8 mouse cellular contexts compared by ENCODE assay signal in the genomic region with DNA sequence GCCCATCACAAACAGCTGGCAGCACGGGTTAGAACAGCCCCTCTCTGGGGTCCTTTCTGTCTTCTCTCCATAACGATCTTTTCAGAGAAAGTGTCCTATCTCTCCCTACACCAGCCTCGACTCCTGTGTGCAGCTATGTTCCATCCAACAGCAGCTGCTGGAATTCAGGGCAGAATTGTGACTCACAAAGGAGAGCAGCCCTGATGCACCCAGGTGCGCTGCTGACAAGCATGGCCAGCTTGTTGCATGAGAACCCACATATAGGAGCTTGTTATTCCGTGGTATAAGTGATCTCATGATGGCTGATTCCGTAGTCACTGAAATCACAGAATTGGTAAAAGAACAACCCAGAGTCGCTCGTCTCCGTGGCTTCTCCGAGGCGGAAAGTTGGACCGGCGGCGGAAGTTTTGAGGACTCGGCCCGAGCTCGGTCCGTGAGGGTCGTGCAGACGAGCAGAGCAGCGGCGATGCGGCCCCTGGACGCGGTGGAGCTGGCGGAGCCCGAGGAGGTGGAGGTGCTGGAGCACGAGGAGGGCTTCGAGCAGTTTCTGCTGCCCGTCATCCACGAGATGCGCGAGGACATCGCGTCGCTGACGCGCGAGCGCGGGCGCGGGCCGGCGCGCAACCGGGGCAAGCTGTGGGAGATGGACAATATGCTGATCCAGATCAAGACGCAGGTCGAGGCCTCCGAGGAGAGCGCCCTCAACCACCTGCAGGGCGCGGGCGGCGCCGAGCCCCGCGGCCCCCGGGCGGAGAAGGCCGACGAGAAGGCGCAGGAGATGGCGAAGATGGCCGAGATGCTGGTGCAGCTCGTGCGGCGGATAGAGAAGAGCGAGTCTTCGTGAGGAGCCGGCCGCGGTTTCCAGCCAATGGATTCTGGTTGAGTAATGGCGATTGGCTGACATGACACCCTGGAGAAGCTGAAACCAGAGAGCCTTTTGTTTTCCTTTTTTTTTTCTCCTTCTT. TPM values are rescaled to one million over a fixed set of nuclear protein-coding genes. Genes with fewer than 3 reads are reported as not detected.
DNase-seq lines count a peak whose midpoint lies in the region; ATAC-seq and TF ChIP-seq lines count a peak whose summit lies in the region.
"Not testable (repeated sequence)": the region's sequence is repeated elsewhere in the genome, so short reads cannot be mapped to it uniquely, and the experiment has no call there.
"Had no signal": no experiment of that assay in that cellular context is flagged by ENCODE, and none has a peak within 500 bp of the region (broad histone marks: within the 10 kb centered on the region; RNA-seq: fewer than 3 reads in every experiment).

No protein-coding gene starts in this region.

- H3K4me3 ChIP-seq in cerebellum, adult 2 months (replicated peaks; ENCODE audit: insufficient read depth, low read depth, low read length), result not testable (repeated sequence)
- H3K4me3 ChIP-seq in heart, embryonic 14.5 days (ENCODE audit: control insufficient read depth in 1 of 2, insufficient read depth in 1 of 2, low read depth in 1 of 2, low read length in 2 of 2), result peak overlapping the region; percentile 37 to 40
- H3K4me3 ChIP-seq in intestine, embryonic 15.5 days (replicated peaks), result peak overlapping the region; percentile 36
- H3K4me3 ChIP-seq in limb, embryonic 11.5 days (ENCODE audit: low read depth, low read length), result peak overlapping the region; percentile 28

- 2% methylated on average over 74 of the region's 74 CpGs for WGBS in cerebellum, adult 2 months
- WGBS in heart, embryonic 14.5 days, result 3% methylated on average over 70 of the region's 74 CpGs
- 3% methylated on average over 74 of the region's 74 CpGs for WGBS in intestine, embryonic 15.5 days
- WGBS in limb, embryonic 11.5 days, result 4% methylated on average over 74 of the region's 74 CpGs

- TF ChIP-seq CTCF in cerebellum, adult 2 months (IDR thresholded peaks at IDR 0.05; ENCODE audit: borderline replicate concordance, insufficient read depth, low read depth, low read length), result not testable (repeated sequence)

- ATAC-seq in erythroid progenitor cell, adult 5-6 weeks (replicated peaks; ENCODE audit: low FRiP score, poor library complexity, severe bottlenecking), result peak; percentile 63
- not testable (repeated sequence) for ATAC-seq in heart, embryonic 14.5 days (ENCODE audit: insufficient number of reproducible peaks, insufficient read depth, low FRiP score, low read depth); intestine, embryonic 15.5 days; limb, embryonic 11.5 days (ENCODE audit: insufficient number of reproducible peaks, low FRiP score, low TSS enrichment, low read depth)
- peak; percentile 60 for ATAC-seq in megakaryocyte-erythroid progenitor cell, adult 5-6 weeks (replicated peaks; ENCODE audit: low FRiP score, low TSS enrichment, poor library complexity, severe bottlenecking)

- not testable (repeated sequence) for H3K36me3 ChIP-seq in heart, embryonic 14.5 days (ENCODE audit: control insufficient read depth, insufficient read depth, low read length); intestine, embryonic 15.5 days; limb, embryonic 11.5 days (ENCODE audit: control insufficient read depth, insufficient read depth, low read length)

- H3K27me3 ChIP-seq in cerebellum, adult 2 months (ENCODE audit: control insufficient read depth, insufficient read depth, low read length), result not testable (repeated sequence)
- peaks cover 46% of the 10 kb centered on the region for H3K27me3 ChIP-seq in heart, embryonic 14.5 days (ENCODE audit: control insufficient read depth, insufficient read depth, low read length)
- peaks cover 17% of the 10 kb centered on the region for H3K27me3 ChIP-seq in intestine, embryonic 15.5 days (replicated peaks)
- peaks cover 13% of the 10 kb centered on the region for H3K27me3 ChIP-seq in limb, embryonic 11.5 days (ENCODE audit: control insufficient read depth, insufficient read depth, low read length)

- DNase-seq in cerebellum, adult 2 months, result peak; percentile 37 to 61
- DNase-seq in limb, embryonic 11.5 days (ENCODE audit: low spot score), result peak; percentile 51
- DNase-seq in retina, embryonic 14.5 days (ENCODE audit: low spot score), result peak; percentile 23

- not testable (repeated sequence) for H3K9me3 ChIP-seq in heart, embryonic 14.5 days (ENCODE audit: control insufficient read depth, low read length); intestine, embryonic 15.5 days; limb, embryonic 11.5 days (ENCODE audit: control insufficient read depth, low read length)

- H3K27ac ChIP-seq in cerebellum, adult 2 months (ENCODE audit: insufficient read depth, low read length); heart, embryonic 14.5 days (replicated peaks in 1 of 2; ENCODE audit: control insufficient read depth in 1 of 2, insufficient read depth in 1 of 2, low read depth in 2 of 2, low read length in 2 of 2); intestine, embryonic 15.5 days; limb, embryonic 11.5 days (replicated peaks; ENCODE audit: low read depth, low read length): not testable (repeated sequence)

- not testable (repeated sequence) for TF ChIP-seq POLR2A in cerebellum, adult 2 months (IDR thresholded peaks at IDR 0.05; ENCODE audit: borderline replicate concordance, insufficient read depth, low read length)

- H3K4me2 ChIP-seq in heart, embryonic 14.5 days (ENCODE audit: low read length), result peak overlapping the region; percentile 67
- peak overlapping the region; percentile 78 for H3K4me2 ChIP-seq in intestine, embryonic 15.5 days (replicated peaks)
- H3K4me2 ChIP-seq in limb, embryonic 11.5 days (ENCODE audit: low read depth, severe bottlenecking), result peak overlapping the region; percentile 43

- H3K4me1 ChIP-seq in cerebellum, adult 2 months (ENCODE audit: control insufficient read depth, insufficient read depth, low read length); heart, embryonic 14.5 days (ENCODE audit: control insufficient read depth in 2 of 2, insufficient read depth in 2 of 2, low read length in 2 of 2); intestine, embryonic 15.5 days (replicated peaks); limb, embryonic 11.5 days (ENCODE audit: control insufficient read depth, insufficient read depth, low read length): not testable (repeated sequence)

- H3K9ac ChIP-seq in heart, embryonic 14.5 days (ENCODE audit: low read length); limb, embryonic 11.5 days (ENCODE audit: low read length): not testable (repeated sequence)
- H3K9ac ChIP-seq in intestine, embryonic 15.5 days, result 0 out of 2 replicates have a peak overlapping the region, but pooled peaks have one; percentile 13

RNA-seq across cellular contexts. Expression of a gene that starts 9.8 kb away (rescaled TPM):
- 0.21 and 0.25 TPM in 2 replicates for polyA plus RNA-seq in cerebellum, adult 2 months (2012; rRNA removed)
- total RNA-seq in erythroid progenitor cell, adult 5-6 weeks (2015; ENCODE audit: low replicate concordance), result 2.5 TPM in 1 of 2 replicates, not detected in the other
- total RNA-seq in erythroid progenitor cell, adult 5-6 weeks (2017; ENCODE audit: low replicate concordance), result not detected in 2 replicates
- polyA plus RNA-seq in heart, embryonic 14.5 days (2014; fragmentation: Nextera tagmentation; extraction: Ambion mirVana), result 2.4 and 2.9 TPM in 2 replicates
- 2.0 and 2.3 TPM in 2 replicates for polyA plus RNA-seq in intestine, embryonic 15.5 days (2015; fragmentation: Nextera tagmentation; extraction: Ambion mirVana)
- polyA plus RNA-seq in limb, embryonic 11.5 days (2014; fragmentation: Nextera tagmentation; extraction: Ambion mirVana), result 0.23 TPM in 1 of 2 replicates, not detected in the other
- total RNA-seq in megakaryocyte-erythroid progenitor cell, adult 5-6 weeks (2014; fragmentation: Nextera tagmentation), result not detected in 2 replicates
- total RNA-seq in megakaryocyte-erythroid progenitor cell, adult 5-6 weeks (2017), result not detected in 2 replicates

RNA-seq across cellular contexts. Expression of a gene that starts 25.0 kb away (rescaled TPM):
- 1.9 and 2.0 TPM in 2 replicates for polyA plus RNA-seq in cerebellum, adult 2 months (2012; rRNA removed)
- total RNA-seq in erythroid progenitor cell, adult 5-6 weeks (2015; ENCODE audit: low replicate concordance), result not detected in 2 replicates
- total RNA-seq in erythroid progenitor cell, adult 5-6 weeks (2017; ENCODE audit: low replicate concordance), result not detected in 2 replicates
- 0.63 and 0.96 TPM in 2 replicates for polyA plus RNA-seq in heart, embryonic 14.5 days (2014; fragmentation: Nextera tagmentation; extraction: Ambion mirVana)
- polyA plus RNA-seq in intestine, embryonic 15.5 days (2015; fragmentation: Nextera tagmentation; extraction: Ambion mirVana), result 0.52 and 0.78 TPM in 2 replicates
- 0.25 and 0.51 TPM in 2 replicates for polyA plus RNA-seq in limb, embryonic 11.5 days (2014; fragmentation: Nextera tagmentation; extraction: Ambion mirVana)
- total RNA-seq in megakaryocyte-erythroid progenitor cell, adult 5-6 weeks (2014; fragmentation: Nextera tagmentation), result 0.54 and 2.8 TPM in 2 replicates
- total RNA-seq in megakaryocyte-erythroid progenitor cell, adult 5-6 weeks (2017), result 0.15 and 3.8 TPM in 2 replicates

RNA-seq across cellular contexts. Expression of a gene that starts 26.2 kb away (rescaled TPM):
- 0.11 and 0.13 TPM in 2 replicates for polyA plus RNA-seq in cerebellum, adult 2 months (2012; rRNA removed)
- 1.4 TPM in 1 of 2 replicates, not detected in the other for total RNA-seq in erythroid progenitor cell, adult 5-6 weeks (2015; ENCODE audit: low replicate concordance)
- not detected in 2 replicates for total RNA-seq in erythroid progenitor cell, adult 5-6 weeks (2017; ENCODE audit: low replicate concordance)
- 0.47 and 0.76 TPM in 2 replicates for polyA plus RNA-seq in heart, embryonic 14.5 days (2014; fragmentation: Nextera tagmentation; extraction: Ambion mirVana)
- polyA plus RNA-seq in intestine, embryonic 15.5 days (2015; fragmentation: Nextera tagmentation; extraction: Ambion mirVana), result 3.1 and 3.7 TPM in 2 replicates
- 0.41 and 0.74 TPM in 2 replicates for polyA plus RNA-seq in limb, embryonic 11.5 days (2014; fragmentation: Nextera tagmentation; extraction: Ambion mirVana)
- total RNA-seq in megakaryocyte-erythroid progenitor cell, adult 5-6 weeks (2014; fragmentation: Nextera tagmentation), result 0.67 and 1.1 TPM in 2 replicates
- total RNA-seq in megakaryocyte-erythroid progenitor cell, adult 5-6 weeks (2017), result 0.04 TPM in 1 of 2 replicates, not detected in the other

RNA-seq across cellular contexts. Expression of a gene that starts 27.0 kb away (rescaled TPM):
- 0.19 and 0.25 TPM in 2 replicates for polyA plus RNA-seq in cerebellum, adult 2 months (2012; rRNA removed)
- total RNA-seq in erythroid progenitor cell, adult 5-6 weeks (2015; ENCODE audit: low replicate concordance), result not detected in 2 replicates
- not detected in 2 replicates for total RNA-seq in erythroid progenitor cell, adult 5-6 weeks (2017; ENCODE audit: low replicate concordance)
- 0.72 and 0.92 TPM in 2 replicates for polyA plus RNA-seq in heart, embryonic 14.5 days (2014; fragmentation: Nextera tagmentation; extraction: Ambion mirVana)
- polyA plus RNA-seq in intestine, embryonic 15.5 days (2015; fragmentation: Nextera tagmentation; extraction: Ambion mirVana), result 0.28 and 0.38 TPM in 2 replicates
- 0.12 TPM in 1 of 2 replicates, not detected in the other for polyA plus RNA-seq in limb, embryonic 11.5 days (2014; fragmentation: Nextera tagmentation; extraction: Ambion mirVana)
- total RNA-seq in megakaryocyte-erythroid progenitor cell, adult 5-6 weeks (2014; fragmentation: Nextera tagmentation), result not detected in 2 replicates
- total RNA-seq in megakaryocyte-erythroid progenitor cell, adult 5-6 weeks (2017), result not detected in 2 replicates
- total RNA-seq: left cerebral cortex, postnatal 14 days had no signal

RNA-seq across cellular contexts. Expression of a gene that starts 41.5 kb away (rescaled TPM):
- 58.8 and 63.7 TPM in 2 replicates for polyA plus RNA-seq in cerebellum, adult 2 months (2012; rRNA removed)
- 7.6 and 8.4 TPM in 2 replicates for total RNA-seq in erythroid progenitor cell, adult 5-6 weeks (2015; ENCODE audit: low replicate concordance)
- total RNA-seq in erythroid progenitor cell, adult 5-6 weeks (2017; ENCODE audit: low replicate concordance), result 0.23 and 10.7 TPM in 2 replicates
- polyA plus RNA-seq in heart, embryonic 14.5 days (2014; fragmentation: Nextera tagmentation; extraction: Ambion mirVana), result 67.2 and 69.8 TPM in 2 replicates
- polyA plus RNA-seq in intestine, embryonic 15.5 days (2015; fragmentation: Nextera tagmentation; extraction: Ambion mirVana), result 75.5 and 83.0 TPM in 2 replicates
- polyA plus RNA-seq in limb, embryonic 11.5 days (2014; fragmentation: Nextera tagmentation; extraction: Ambion mirVana), result 79.8 and 79.9 TPM in 2 replicates
- total RNA-seq in megakaryocyte-erythroid progenitor cell, adult 5-6 weeks (2014; fragmentation: Nextera tagmentation), result 62.0 and 75.8 TPM in 2 replicates
- total RNA-seq in megakaryocyte-erythroid progenitor cell, adult 5-6 weeks (2017), result 61.6 and 90.5 TPM in 2 replicates
